ENCODE assay signal across 5 mouse cellular contexts in the genomic region with DNA sequence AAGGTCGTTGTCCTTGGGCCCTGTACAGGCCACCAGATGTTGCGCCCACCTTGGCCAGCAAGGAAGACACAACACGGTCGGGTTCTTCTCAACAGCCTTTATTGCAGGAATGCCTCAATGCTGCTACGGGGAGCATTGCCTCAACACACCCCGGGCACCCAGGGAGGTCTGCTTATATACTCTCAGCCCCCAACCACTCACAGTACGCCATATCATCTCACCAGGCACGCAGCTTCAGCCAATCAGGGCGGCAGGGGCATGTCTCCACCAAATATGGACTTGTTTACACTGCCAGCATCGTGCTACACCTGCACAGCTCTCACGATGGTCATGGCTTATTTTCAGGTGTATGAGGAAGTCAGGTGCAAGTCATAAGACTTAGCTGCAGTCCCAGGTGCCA.
DNase-seq lines count a peak whose midpoint lies in the region; TF ChIP-seq lines count a peak whose summit lies in the region.
"Not testable (repeated sequence)": the region's sequence is repeated elsewhere in the genome, so short reads cannot be mapped to it uniquely, and the experiment has no call there.

No protein-coding gene starts in this region.

- DNase-seq in A20 (ENCODE audit: low read depth, low spot score) (peak; percentile 17), R1 (ENCODE audit: low read depth, low spot score) (peak; percentile 50)
- DNase-seq in heart, adult 11 months = peak; percentile 58
- peak; percentile 58 for DNase-seq in splenic B cell, adult 2 months (ENCODE audit: low read depth, low spot score)

- H3K9me3 ChIP-seq in E14TG2a.4 (ENCODE audit: low read length) = not testable (repeated sequence)

- H3K27me3 ChIP-seq in E14TG2a.4 (ENCODE audit: insufficient read depth, low read length); splenic B cell, adult 2 months (ENCODE audit: control insufficient read depth, insufficient read depth, low read length, poor library complexity, severe bottlenecking): not testable (repeated sequence)

- not testable (repeated sequence) for H3K36me3 ChIP-seq in E14TG2a.4 (ENCODE audit: insufficient read depth, low read length); splenic B cell, adult 2 months (ENCODE audit: control insufficient read depth, insufficient read depth, low read length, poor library complexity, severe bottlenecking)

- peaks cover 14% of the 10 kb centered on the region for H3K4me1 ChIP-seq in E14TG2a.4 (replicated peaks; ENCODE audit: low read depth, low read length)

- H3K4me3 ChIP-seq in E14TG2a.4 (replicated peaks; ENCODE audit: low read length) = peak overlapping the region; percentile 47

- TF ChIP-seq CTCF in E14TG2a.4 (conservative IDR thresholded peaks at IDR 0.05; ENCODE audit: low read length) = not testable (repeated sequence)

Comparison
In these comparisons a context has a peak if more than half of its experiments do, and no peak if none do; other contexts are left out.
1. Peak in every context shown above with its lines: DNase-seq and H3K4me3 ChIP-seq.